Mouse (Mus musculus) ES-E14 (cell line): ENCODE data around the gene Ccnd3.

Experiments used
- HCFC1 ChIP-seq: IDR thresholded peaks from 2 replicates; pipeline ENCODE4 v1.6.1; 2012; ENCODE audit warnings: low read length, inconsistent platforms, borderline replicate concordance; ENCODE audit not compliant: insufficient read depth
- MAFK ChIP-seq: IDR thresholded peaks from 2 replicates; pipeline ENCODE4 v1.6.1; 2014; ENCODE audit warnings: mild to moderate bottlenecking, low read depth, low read length, inconsistent platforms; ENCODE audit not compliant: insufficient read depth
- ZC3H11A ChIP-seq: IDR thresholded peaks from 2 replicates; pipeline ENCODE4 v1.6.1; 2012; ENCODE audit warnings: low read depth, mild to moderate bottlenecking, inconsistent platforms, low read length, borderline replicate concordance

DNA sequence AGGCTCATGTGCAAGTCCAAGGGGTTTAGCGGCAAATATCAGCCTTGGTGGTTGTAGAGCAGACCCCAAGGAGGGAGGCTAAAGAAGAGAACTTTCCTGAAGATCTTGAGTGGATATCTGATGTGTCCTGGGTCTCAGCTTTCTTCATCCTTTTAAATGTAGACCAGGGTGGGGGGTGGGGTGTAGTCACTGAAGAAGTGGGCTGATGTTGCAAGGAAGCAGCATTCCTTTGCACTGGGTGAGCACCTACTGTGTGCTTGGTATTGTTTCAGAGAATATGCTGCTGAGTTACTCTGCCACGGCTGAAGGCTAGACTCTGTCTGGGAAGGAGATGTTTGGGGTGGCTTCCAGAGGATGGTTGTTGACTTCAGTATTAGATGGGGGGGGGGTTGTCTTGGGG, 715 bp downstream of the Ccnd3 start:
- TF ChIP-seq HCFC1 (no peak), ZC3H11A (no peak), MAFK (no peak)
